Mouse (Mus musculus): ENCODE data around the gene Smpd2. TPM values are rescaled to one million over a fixed set of nuclear protein-coding genes. Genes with fewer than 3 reads are reported as not detected.

The Smpd2 gene
- polyA plus RNA-seq, 1 experiment from 2014 or later = 52.7 TPM

- H3K9me3 ChIP-seq = no peaks in the 10 kb centered on the region
- H3K4me1 ChIP-seq = peaks cover 47% of the 10 kb centered on the region
- peaks cover 79% of the 10 kb centered on the region for H3K36me3 ChIP-seq
- WGBS = 45% methylated on average over 33 of the region's 33 CpGs
- no peaks in the 10 kb centered on the region for H3K27me3 ChIP-seq (ENCODE audit: insufficient read depth, poor library complexity, severe bottlenecking)
- H3K27ac ChIP-seq = peak overlapping the region; percentile 11; the same call in 1 of the 2 replicates
- no peak for DNase-seq (ENCODE audit: low spot score)
- peak overlapping the region; percentile 22; the same call in 1 of the 2 replicates for H3K4me3 ChIP-seq
These were observed 9.0 kb downstream of the Smpd2 start for GRCm38 (mm10) chr10:41480938-41481880.

GRCm38 (mm10) chr10:41479961-41480360 lies 10.2 kb downstream of the Smpd2 start:
- H3K4me1 ChIP-seq = peaks cover 58% of the 10 kb centered on the region
- peaks cover 66% of the 10 kb centered on the region for H3K36me3 ChIP-seq
- H3K9me3 ChIP-seq = no peaks in the 10 kb centered on the region
- DNase-seq (ENCODE audit: low spot score) = no peak
- 84% methylated on average over 3 of the region's 3 CpGs for WGBS
- H3K27me3 ChIP-seq (ENCODE audit: insufficient read depth, poor library complexity, severe bottlenecking) = no peaks in the 10 kb centered on the region
- H3K27ac ChIP-seq = no peak overlapping the region
- H3K4me3 ChIP-seq = no peak overlapping the region

GRCm38 (mm10) chr10:41477278-41478181 lies 12.6 kb downstream of the Smpd2 start:
- Histone ChIP-seq H3K4me1 (peaks cover 81% of the 10 kb centered on the region), H3K4me3 (peak overlapping the region; percentile 77), H3K9me3 (no peaks in the 10 kb centered on the region), H3K36me3 (peaks cover 42% of the 10 kb centered on the region), H3K27ac (peak overlapping the region; percentile 94), H3K27me3 (ENCODE audit: insufficient read depth, poor library complexity, severe bottlenecking) (no peaks in the 10 kb centered on the region)
- 1% methylated on average over 20 of the region's 20 CpGs for WGBS
- peak; percentile 92 for DNase-seq (ENCODE audit: low spot score)

- H3K4me1 ChIP-seq = peaks cover 84% of the 10 kb centered on the region
- H3K27ac ChIP-seq = peak overlapping the region; percentile 94
- WGBS = under 1% methylated on average over 9 of the region's 9 CpGs
- H3K4me3 ChIP-seq = peak overlapping the region; percentile 77
- no peak for DNase-seq (ENCODE audit: low spot score)
- H3K9me3 ChIP-seq = no peaks in the 10 kb centered on the region
- H3K27me3 ChIP-seq (ENCODE audit: insufficient read depth, poor library complexity, severe bottlenecking) = no peaks in the 10 kb centered on the region
- peaks cover 36% of the 10 kb centered on the region for H3K36me3 ChIP-seq
These were observed 13.2 kb downstream of the Smpd2 start for GRCm38 (mm10) chr10:41477018-41477277.

- DNase-seq (ENCODE audit: low spot score) = peak; percentile 92
- Histone ChIP-seq H3K36me3 (peaks cover 31% of the 10 kb centered on the region), H3K9me3 (no peaks in the 10 kb centered on the region), H3K27ac (peak within 1 kb of the TSS; percentile 94), H3K4me1 (peaks cover 82% of the 10 kb centered on the region), H3K27me3 (ENCODE audit: insufficient read depth, poor library complexity, severe bottlenecking) (no peaks in the 10 kb centered on the region), H3K4me3 (peak within 1 kb of the TSS; percentile 77)
- WGBS = under 1% methylated on average over 35 of the region's 35 CpGs
These were observed 13.8 kb downstream of the Smpd2 start, which contains the start of gene Mical1 for GRCm38 (mm10) chr10:41476171-41477017. Gene Mical1, plus strand, starts transcription at chr10:41476314.

GRCm38 (mm10) chr10:41474981-41475391 lies 15.2 kb downstream of the Smpd2 start:
- WGBS = 65% methylated on average over 1 of the region's 1 CpGs
- DNase-seq (ENCODE audit: low spot score) = no peak
- peaks cover 68% of the 10 kb centered on the region for H3K4me1 ChIP-seq
- H3K27me3 ChIP-seq (ENCODE audit: insufficient read depth, poor library complexity, severe bottlenecking) = no peaks in the 10 kb centered on the region
- peaks cover 21% of the 10 kb centered on the region for H3K36me3 ChIP-seq
- H3K9me3 ChIP-seq = no peaks in the 10 kb centered on the region
- H3K4me3 ChIP-seq = no peak overlapping the region
- peak overlapping the region; percentile 80 for H3K27ac ChIP-seq

- DNase-seq (ENCODE audit: low spot score) = no peak
- Histone ChIP-seq H3K36me3 (peaks cover 12% of the 10 kb centered on the region), H3K9me3 (no peaks in the 10 kb centered on the region), H3K4me1 (peaks cover 64% of the 10 kb centered on the region), H3K27me3 (ENCODE audit: insufficient read depth, poor library complexity, severe bottlenecking) (no peaks in the 10 kb centered on the region), H3K27ac (peak overlapping the region; percentile 80; the same call in 1 of the 2 replicates), H3K4me3 (no peak overlapping the region)
- 42% methylated on average over 6 of the region's 6 CpGs for WGBS
These were observed 16.2 kb downstream of the Smpd2 start for GRCm38 (mm10) chr10:41473782-41474468.

GRCm38 (mm10) chr10:41472962-41473481 lies 17.1 kb downstream of the Smpd2 start:
- Histone ChIP-seq H3K4me1 (peaks cover 58% of the 10 kb centered on the region), H3K36me3 (0 out of 2 replicates have a peak, but pooled peaks cover 6% of the 10 kb centered on the region), H3K27ac (peak overlapping the region; percentile 80; the same call in 1 of the 2 replicates), H3K27me3 (ENCODE audit: insufficient read depth, poor library complexity, severe bottlenecking) (no peaks in the 10 kb centered on the region), H3K9me3 (no peaks in the 10 kb centered on the region), H3K4me3 (no peak overlapping the region)
- no peak for DNase-seq (ENCODE audit: low spot score)
- WGBS = 75% methylated on average over 5 of the region's 5 CpGs

- H3K4me3 ChIP-seq = no peak overlapping the region
- DNase-seq (ENCODE audit: low spot score) = no peak
These were observed 17.6 kb downstream of the Smpd2 start for GRCm38 (mm10) chr10:41472534-41472933.

GRCm38 (mm10) chr10:41470693-41471092 lies 19.5 kb downstream of the Smpd2 start:
- no peaks in the 10 kb centered on the region for H3K9me3 ChIP-seq
- peaks cover 38% of the 10 kb centered on the region for H3K4me1 ChIP-seq
- WGBS = 87% methylated on average over 3 of the region's 3 CpGs
- no peak overlapping the region for H3K27ac ChIP-seq
- peaks cover 6% of the 10 kb centered on the region; the same call in 1 of the 2 replicates for H3K36me3 ChIP-seq
- DNase-seq (ENCODE audit: low spot score) = no peak
- H3K4me3 ChIP-seq = no peak overlapping the region
- H3K27me3 ChIP-seq (ENCODE audit: insufficient read depth, poor library complexity, severe bottlenecking) = no peaks in the 10 kb centered on the region

More at GRCm38 (mm10) chr10:41472534-41472933, 17.6 kb downstream of the Smpd2 start:
- H3K4me1 ChIP-seq = peaks cover 53% of the 10 kb centered on the region
- no peak overlapping the region for H3K27ac ChIP-seq
- H3K27me3 ChIP-seq (ENCODE audit: insufficient read depth, poor library complexity, severe bottlenecking) = no peaks in the 10 kb centered on the region
- no peaks in the 10 kb centered on the region for H3K9me3 ChIP-seq
- H3K36me3 ChIP-seq = 0 out of 2 replicates have a peak, but pooled peaks cover 5% of the 10 kb centered on the region

- H3K36me3 ChIP-seq = peaks cover 27% of the 10 kb centered on the region
- no peak overlapping the region for H3K27ac ChIP-seq
- H3K9me3 ChIP-seq = no peaks in the 10 kb centered on the region
- 51% methylated on average over 6 of the region's 6 CpGs for WGBS
- no peak for DNase-seq (ENCODE audit: low spot score)
- H3K4me3 ChIP-seq = no peak overlapping the region
- no peaks in the 10 kb centered on the region for H3K27me3 ChIP-seq (ENCODE audit: insufficient read depth, poor library complexity, severe bottlenecking)
- 0 out of 2 replicates have a peak, but pooled peaks cover 6% of the 10 kb centered on the region for H3K4me1 ChIP-seq
These were observed 22.8 kb downstream of the Smpd2 start for GRCm38 (mm10) chr10:41467325-41467724.
